ENCODE assay signal across 8 mouse cellular contexts in the genomic region with DNA sequence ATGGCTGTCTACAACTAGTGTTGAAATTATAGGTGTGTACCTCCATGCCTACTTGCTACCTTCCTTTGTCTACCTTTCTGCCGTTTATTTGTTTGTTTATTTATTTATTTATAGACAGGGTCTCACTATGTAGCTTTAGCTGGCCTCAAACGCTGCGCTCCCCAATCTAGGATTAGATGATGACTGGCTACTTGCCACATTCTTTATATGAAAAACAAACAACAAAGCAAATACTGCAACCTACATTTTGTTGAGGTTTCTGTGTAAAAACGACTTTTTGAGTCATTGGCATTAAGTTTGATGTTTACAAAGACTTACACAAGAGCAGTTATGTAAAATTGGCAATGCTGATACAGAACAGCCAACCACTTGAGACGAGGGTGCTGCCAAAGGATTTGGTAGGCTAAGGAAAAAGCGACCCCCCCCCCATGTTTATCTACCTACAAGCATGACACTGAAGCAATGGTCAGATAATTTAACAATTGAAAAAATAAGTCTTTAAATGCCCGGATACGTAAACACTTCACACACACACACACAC. TPM values are rescaled to one million over a fixed set of nuclear protein-coding genes. Genes with fewer than 3 reads are reported as not detected.
DNase-seq lines count a peak whose midpoint lies in the region; ATAC-seq and TF ChIP-seq lines count a peak whose summit lies in the region.

No protein-coding gene starts in this region.

- TF ChIP-seq CTCF in C2C12 (IDR thresholded peaks at IDR 0.05; ENCODE audit: control insufficient read depth, insufficient read depth, insufficient read length), result no peak

- H3ac ChIP-seq in C2C12 (ENCODE audit: control insufficient read depth, insufficient read length, low read depth), result no peak overlapping the region

- H3K4me1 ChIP-seq in erythroblast, embryonic 14.5 days (ENCODE audit: control insufficient read depth), result peaks cover 45% of the 10 kb centered on the region
- H3K4me1 ChIP-seq in forebrain, embryonic 13.5 days, result peaks cover 41% of the 10 kb centered on the region
- H3K4me1 ChIP-seq in liver, embryonic 12.5 days, result peaks cover 47% of the 10 kb centered on the region

- ATAC-seq in erythroblast, adult 5-6 weeks (replicated peaks; ENCODE audit: low FRiP score, poor library complexity, severe bottlenecking), result no peak
- ATAC-seq in forebrain, embryonic 13.5 days, result no peak
- ATAC-seq in liver, embryonic 12.5 days, result no peak
- ATAC-seq in megakaryocyte-erythroid progenitor cell, adult 5-6 weeks (replicated peaks; ENCODE audit: low FRiP score, low TSS enrichment, poor library complexity, severe bottlenecking), result no peak
- no peak for ATAC-seq in frontal cortex, adult (ENCODE audit: low TSS enrichment)

- peak overlapping the region; percentile 85 for H3K4me2 ChIP-seq in forebrain, embryonic 13.5 days
- peak overlapping the region; percentile 81 for H3K4me2 ChIP-seq in liver, embryonic 12.5 days

- peaks cover 61% of the 10 kb centered on the region for H3K36me3 ChIP-seq in erythroblast, embryonic 14.5 days (ENCODE audit: control insufficient read depth)
- H3K36me3 ChIP-seq in C2C12 (ENCODE audit: control insufficient read depth, insufficient read depth), result peaks cover 59% of the 10 kb centered on the region
- peaks cover 11% of the 10 kb centered on the region for H3K36me3 ChIP-seq in forebrain, embryonic 13.5 days (ENCODE audit: poor library complexity, severe bottlenecking)
- peaks cover 50% of the 10 kb centered on the region for H3K36me3 ChIP-seq in liver, embryonic 12.5 days

- peak overlapping the region; percentile 100 for H3K4me3 ChIP-seq in erythroblast, embryonic 14.5 days (replicated peaks)
- peak overlapping the region; percentile 100 for H3K4me3 ChIP-seq in C2C12 (ENCODE audit: insufficient read depth, poor library complexity, severe bottlenecking)
- peak overlapping the region; percentile 99 for H3K4me3 ChIP-seq in forebrain, embryonic 13.5 days
- H3K4me3 ChIP-seq in liver, embryonic 12.5 days, result peak overlapping the region; percentile 100

- H3K9ac ChIP-seq in forebrain, embryonic 13.5 days, result peak overlapping the region; percentile 99; the same call in 1 of the 2 replicates
- peak overlapping the region; percentile 100 for H3K9ac ChIP-seq in liver, embryonic 12.5 days

- no peak for DNase-seq in retina, postnatal 1 day

- no peaks in the 10 kb centered on the region for H3K27me3 ChIP-seq in erythroblast, embryonic 14.5 days (ENCODE audit: control insufficient read depth)
- no peaks in the 10 kb centered on the region for H3K27me3 ChIP-seq in C2C12 (ENCODE audit: control insufficient read depth, insufficient read depth, insufficient read length)
- no peaks in the 10 kb centered on the region for H3K27me3 ChIP-seq in forebrain, embryonic 13.5 days
- no peaks in the 10 kb centered on the region for H3K27me3 ChIP-seq in liver, embryonic 12.5 days (replicated peaks)

- WGBS in forebrain, embryonic 13.5 days, result 76% methylated on average over 8 of the region's 8 CpGs
- WGBS in liver, embryonic 12.5 days (ENCODE audit: insufficient replicate concordance), result 46% methylated on average over 8 of the region's 8 CpGs

- peaks cover 91% of the 10 kb centered on the region for H3K79me2 ChIP-seq in C2C12 (ENCODE audit: control insufficient read depth, insufficient read depth)

- H3K9me3 ChIP-seq in erythroblast, embryonic 14.5 days (ENCODE audit: control insufficient read depth, low read length), result no peaks in the 10 kb centered on the region
- no peaks in the 10 kb centered on the region for H3K9me3 ChIP-seq in forebrain, embryonic 13.5 days (replicated peaks)
- no peaks in the 10 kb centered on the region for H3K9me3 ChIP-seq in liver, embryonic 12.5 days (replicated peaks)

- peaks cover 74% of the 10 kb centered on the region for H3K79me3 ChIP-seq in C2C12 (ENCODE audit: low read depth)

- no peak overlapping the region for H3K27ac ChIP-seq in forebrain, embryonic 13.5 days
- H3K27ac ChIP-seq in liver, embryonic 12.5 days, result peak overlapping the region; percentile 91; the same call in 1 of the 2 replicates

TF ChIP-seq in C2C12, 6 proteins besides CTCF, POLR2A, EP300 and RAD21:
- TF ChIP-seq FOSL1 (IDR thresholded peaks at IDR 0.05; ENCODE audit: insufficient read depth, low read length, poor library complexity, severe bottlenecking), result no peak

RNA-seq across cellular contexts. Expression of a gene that starts 2.2 kb away (rescaled TPM):
- 1.6 and 2.0 TPM in 2 replicates for polyA plus RNA-seq in erythroblast, embryonic 14.5 days (2012)
- 5.6 and 9.2 TPM in 2 replicates for total RNA-seq in erythroblast, adult 5-6 weeks (2015; ENCODE audit: low replicate concordance)
- 4.5 and 10.9 TPM in 2 replicates for total RNA-seq in erythroblast, adult 5-6 weeks (2017; ENCODE audit: low replicate concordance)
- 12.0 TPM for polyA plus RNA-seq in C2C12 (2012; fragmentation: generic; extraction: Trizol)
- polyA plus RNA-seq in forebrain, embryonic 13.5 days (2015; fragmentation: Nextera tagmentation; extraction: Ambion mirVana), result 25.8 and 26.3 TPM in 2 replicates
- 19.0 and 22.9 TPM in 2 replicates for polyA plus RNA-seq in liver, embryonic 12.5 days (2016; fragmentation: Nextera tagmentation; extraction: Ambion mirVana)
- total RNA-seq in megakaryocyte-erythroid progenitor cell, adult 5-6 weeks (2014; fragmentation: Nextera tagmentation), result 12.7 and 33.4 TPM in 2 replicates
- total RNA-seq in megakaryocyte-erythroid progenitor cell, adult 5-6 weeks (2017), result 22.3 and 25.9 TPM in 2 replicates

RNA-seq across cellular contexts. Expression of a gene that starts 2.5 kb away (rescaled TPM):
- polyA plus RNA-seq in erythroblast, embryonic 14.5 days (2012), result 130 and 171 TPM in 2 replicates
- total RNA-seq in erythroblast, adult 5-6 weeks (2015; ENCODE audit: low replicate concordance), result 139 and 186 TPM in 2 replicates
- 453 and 581 TPM in 2 replicates for total RNA-seq in erythroblast, adult 5-6 weeks (2017; ENCODE audit: low replicate concordance)
- 178 TPM for polyA plus RNA-seq in C2C12 (2012; fragmentation: generic; extraction: Trizol)
- polyA plus RNA-seq in forebrain, embryonic 13.5 days (2015; fragmentation: Nextera tagmentation; extraction: Ambion mirVana), result 808 and 853 TPM in 2 replicates
- 432 and 434 TPM in 2 replicates for polyA plus RNA-seq in liver, embryonic 12.5 days (2016; fragmentation: Nextera tagmentation; extraction: Ambion mirVana)
- total RNA-seq in megakaryocyte-erythroid progenitor cell, adult 5-6 weeks (2014; fragmentation: Nextera tagmentation), result 450 and 540 TPM in 2 replicates
- 724 and 794 TPM in 2 replicates for total RNA-seq in megakaryocyte-erythroid progenitor cell, adult 5-6 weeks (2017)

RNA-seq across cellular contexts. Expression of a gene that starts 31.4 kb away (rescaled TPM):
- polyA plus RNA-seq in erythroblast, embryonic 14.5 days (2012), result 1.7 and 2.3 TPM in 2 replicates
- total RNA-seq in erythroblast, adult 5-6 weeks (2015; ENCODE audit: low replicate concordance), result 0.58 TPM in 1 of 2 replicates, not detected in the other
- 0.34 and 0.56 TPM in 2 replicates for total RNA-seq in erythroblast, adult 5-6 weeks (2017; ENCODE audit: low replicate concordance)
- 104 TPM for polyA plus RNA-seq in C2C12 (2012; fragmentation: generic; extraction: Trizol)
- 13.2 and 15.2 TPM in 2 replicates for polyA plus RNA-seq in forebrain, embryonic 13.5 days (2015; fragmentation: Nextera tagmentation; extraction: Ambion mirVana)
- 35.2 and 37.5 TPM in 2 replicates for polyA plus RNA-seq in liver, embryonic 12.5 days (2016; fragmentation: Nextera tagmentation; extraction: Ambion mirVana)
- 0.87 and 4.4 TPM in 2 replicates for total RNA-seq in megakaryocyte-erythroid progenitor cell, adult 5-6 weeks (2014; fragmentation: Nextera tagmentation)
- 1.3 TPM in 1 of 2 replicates, not detected in the other for total RNA-seq in megakaryocyte-erythroid progenitor cell, adult 5-6 weeks (2017)

RNA-seq across cellular contexts. Expression of a gene that starts 38.6 kb away (rescaled TPM):
- polyA plus RNA-seq in erythroblast, embryonic 14.5 days (2012), result not detected in 2 replicates
- not detected in 2 replicates for total RNA-seq in erythroblast, adult 5-6 weeks (2015; ENCODE audit: low replicate concordance)
- total RNA-seq in erythroblast, adult 5-6 weeks (2017; ENCODE audit: low replicate concordance), result not detected in 2 replicates
- 1.0 TPM for polyA plus RNA-seq in C2C12 (2012; fragmentation: generic; extraction: Trizol)
- 0.43 TPM in 1 of 2 replicates, not detected in the other for polyA plus RNA-seq in forebrain, embryonic 13.5 days (2015; fragmentation: Nextera tagmentation; extraction: Ambion mirVana)
- polyA plus RNA-seq in liver, embryonic 12.5 days (2016; fragmentation: Nextera tagmentation; extraction: Ambion mirVana), result 0.77 and 1.1 TPM in 2 replicates
- total RNA-seq in megakaryocyte-erythroid progenitor cell, adult 5-6 weeks (2014; fragmentation: Nextera tagmentation), result not detected in 2 replicates
- not detected in 2 replicates for total RNA-seq in megakaryocyte-erythroid progenitor cell, adult 5-6 weeks (2017)

RNA-seq across cellular contexts. Expression of a gene that starts 55.5 kb away (rescaled TPM):
- polyA plus RNA-seq in erythroblast, embryonic 14.5 days (2012), result 0.09 and 0.30 TPM in 2 replicates
- 1.0 TPM in 1 of 2 replicates, not detected in the other for total RNA-seq in erythroblast, adult 5-6 weeks (2015; ENCODE audit: low replicate concordance)
- 0.26 and 0.42 TPM in 2 replicates for total RNA-seq in erythroblast, adult 5-6 weeks (2017; ENCODE audit: low replicate concordance)
- 0.02 TPM for polyA plus RNA-seq in C2C12 (2012; fragmentation: generic; extraction: Trizol)
- polyA plus RNA-seq in forebrain, embryonic 13.5 days (2015; fragmentation: Nextera tagmentation; extraction: Ambion mirVana), result 14.9 and 18.8 TPM in 2 replicates
- polyA plus RNA-seq in liver, embryonic 12.5 days (2016; fragmentation: Nextera tagmentation; extraction: Ambion mirVana), result 9.0 and 9.1 TPM in 2 replicates
- 3.2 and 4.9 TPM in 2 replicates for total RNA-seq in megakaryocyte-erythroid progenitor cell, adult 5-6 weeks (2014; fragmentation: Nextera tagmentation)
- 3.4 and 5.2 TPM in 2 replicates for total RNA-seq in megakaryocyte-erythroid progenitor cell, adult 5-6 weeks (2017)
